Mouse (Mus musculus) intestine, embryonic 16.5 days (tissue): Measurements from ENCODE around the gene Calhm6. TPM values are rescaled to one million over a fixed set of nuclear protein-coding genes. Genes with fewer than 3 reads are reported as not detected.

ENCODE experiments used
- ATAC-seq: fragments of 200-750 bp; cut with Nextera tagmentation; 2 replicates; pipeline ENCODE4 v1.8.0; 2017; ENCODE audit warnings: moderate TSS enrichment, moderate library complexity
- H3K27ac ChIP-seq: fragments of 300-500 bp; sonication (generic); 2 replicates; pipeline ENCODE4 v1.5.1; 2014; ENCODE audit warnings: mild to moderate bottlenecking, low read length
- H3K27me3 ChIP-seq: fragments of 300-500 bp; sonication (generic); replicated peaks from 2 replicates; pipeline ENCODE4 v1.6.1; 2014; ENCODE audit warnings: low read length, control low read depth, mixed read lengths; ENCODE audit not compliant: control insufficient read depth, insufficient read depth
- H3K36me3 ChIP-seq: fragments of 300-500 bp; sonication (generic); 2 replicates; pipeline ENCODE4 v1.6.1; 2014; ENCODE audit warnings: low read length, control low read depth; ENCODE audit not compliant: control insufficient read depth, insufficient read depth
- H3K4me1 ChIP-seq: fragments of 300-500 bp; sonication (generic); 2 replicates; pipeline ENCODE4 v1.6.1; 2014; ENCODE audit warnings: low read length, control low read depth, mixed read lengths; ENCODE audit not compliant: control insufficient read depth, insufficient read depth
- H3K4me2 ChIP-seq: fragments of 300-500 bp; sonication (generic); 2 replicates; pipeline ENCODE4 v1.6.1; 2014; ENCODE audit warnings: low read depth, low read length, control low read depth
- H3K4me3 ChIP-seq: fragments of 300-500 bp; sonication (generic); 2 replicates; pipeline ENCODE4 v1.5.1; 2014; ENCODE audit warnings: mild to moderate bottlenecking, low read length
- H3K9ac ChIP-seq: fragments of 300-500 bp; sonication (generic); 2 replicates; pipeline ENCODE4 v1.6.1; 2014; ENCODE audit warnings: low read depth, low read length
- H3K9me3 ChIP-seq: fragments of 300-500 bp; sonication (generic); 2 replicates; pipeline ENCODE4 v1.6.1; 2016; ENCODE audit warnings: low read length, control low read depth; ENCODE audit not compliant: control insufficient read depth
- WGBS: fragments of 180-500 bp; shearing (Covaris S2); extraction: QIAGEN DNeasy Blood & Tissue Kit; methylation state at CpG from one replicate; pipeline ENCODE4 v1.1.7; 2014; 5-methylcytosine and 5-hydroxymethylcytosine counted together
- polyA plus RNA-seq: library from polyadenylated mRNA; unstranded; fragments of >200 nt; fragmentation: Nextera tagmentation; extraction: Ambion mirVana; gene quantifications from 2 replicates; pipeline ENCODE4 v1.2.1, GENCODE M21; 2015

Gene Calhm6
- polyA plus RNA-seq, result 1.4 and 1.7 TPM in 2 replicates

DNA sequence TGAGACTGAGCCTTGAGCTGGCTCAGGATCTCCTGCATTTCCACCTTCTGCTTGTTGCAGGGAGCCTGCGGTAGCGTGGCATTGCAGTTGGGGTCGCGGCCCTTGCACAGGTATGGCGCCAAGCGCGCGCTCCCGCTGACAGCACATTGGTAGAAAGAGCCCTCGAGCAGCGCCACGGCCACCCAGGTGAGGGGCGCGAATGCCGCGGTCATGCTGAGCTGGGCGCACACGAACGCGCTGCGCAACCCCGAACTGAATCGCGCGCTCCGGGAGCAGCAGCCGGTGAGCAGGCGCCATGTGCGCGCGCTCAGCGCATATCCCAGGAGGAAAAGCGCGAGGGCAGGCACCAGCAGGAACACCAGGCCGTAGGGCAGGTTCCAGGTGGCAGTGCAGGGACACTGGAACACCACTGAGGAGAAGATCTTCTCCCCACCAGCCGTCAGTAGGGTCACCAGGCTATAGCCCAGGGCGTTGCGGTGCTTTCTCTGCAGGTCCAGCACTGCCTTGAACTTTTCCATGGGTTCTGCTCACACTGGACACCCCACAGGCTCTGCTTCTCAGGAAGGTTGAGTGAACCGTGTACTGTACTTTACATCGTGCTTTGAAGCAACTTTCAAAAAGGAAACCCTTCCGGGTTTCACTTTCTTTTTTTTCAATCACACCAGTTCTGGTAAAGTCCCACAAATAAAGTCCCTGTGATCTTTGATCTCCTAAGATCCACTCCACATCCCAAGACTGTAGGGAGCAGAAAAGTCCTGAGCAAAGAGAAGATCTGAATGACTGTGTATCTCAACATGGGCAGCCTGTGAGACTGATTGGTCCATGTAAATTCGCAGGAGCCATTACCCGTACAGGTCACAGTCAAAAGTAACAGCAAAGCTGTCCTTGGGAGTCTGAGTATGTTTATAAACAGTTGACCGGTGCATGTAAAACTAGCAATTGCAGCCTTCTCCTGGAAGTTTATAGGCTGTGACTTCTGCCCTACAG lies at the start of gene Calhm6:
Gene Calhm6, minus strand, starts transcription at position 593 of the 987 bp plus-strand sequence.
- ATAC-seq, result peak; percentile 89
- H3K4me1 ChIP-seq, result no peaks in the 10 kb centered on the region; the same call in 1 of the 2 replicates
- 16% methylated on average over 44 of the region's 44 CpGs for WGBS

GRCm38 (mm10) chr10:34175870-34176606 lies 48.3 kb upstream of the Calhm6 start:
- no peak for ATAC-seq
- Histone ChIP-seq H3K36me3 (no peaks in the 10 kb centered on the region), H3K9me3 (no peaks in the 10 kb centered on the region), H3K4me3 (no peak overlapping the region), H3K9ac (no peak overlapping the region), H3K27me3 (no peaks in the 10 kb centered on the region), H3K4me1 (no peaks in the 10 kb centered on the region), H3K27ac (0 out of 2 replicates have a peak overlapping the region, but pooled peaks have one; percentile 37), H3K4me2 (no peak overlapping the region)
- 47% methylated on average over 8 of the region's 8 CpGs for WGBS

More for the DNA sequence above, at the start of gene Calhm6:
- Histone ChIP-seq H3K27me3 (no peaks in the 10 kb centered on the region), H3K9ac (peak within 1 kb of the TSS; percentile 64), H3K9me3 (no peaks in the 10 kb centered on the region), H3K36me3 (no peaks in the 10 kb centered on the region), H3K4me2 (peak within 1 kb of the TSS; percentile 97), H3K27ac (no peak within 1 kb of the TSS), H3K4me3 (peak within 1 kb of the TSS; percentile 61)

DNA sequence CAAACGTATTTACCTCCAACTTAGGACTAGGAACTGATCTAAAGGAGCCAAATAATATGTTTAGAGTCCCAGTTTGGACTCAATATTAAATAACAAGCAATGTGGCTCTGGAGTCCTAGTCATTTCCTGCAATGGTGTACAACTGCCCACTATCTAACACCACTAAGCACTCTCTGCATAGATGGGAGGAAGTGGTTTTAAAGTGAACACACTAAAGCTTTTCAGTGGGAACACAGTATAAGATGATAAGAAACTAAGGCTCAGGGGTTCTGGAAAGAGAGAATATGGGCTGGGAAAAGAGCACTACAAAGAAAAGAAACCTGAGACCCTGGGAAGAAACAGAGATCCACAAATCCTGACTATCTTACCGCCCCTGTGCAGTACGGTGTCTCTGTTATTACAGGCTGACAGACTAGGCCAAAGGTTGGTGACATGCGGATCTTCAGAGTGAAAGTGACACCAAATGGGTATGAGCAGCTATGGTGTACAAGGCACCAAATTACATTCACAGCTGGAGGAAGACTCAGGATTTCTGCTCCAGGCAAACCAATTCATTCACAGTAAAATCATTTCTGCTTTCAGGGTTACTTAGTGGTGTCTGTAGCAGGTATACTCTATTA lies 45.0 kb upstream of the Calhm6 start:
- ATAC-seq, result no peak
- H3K4me1 ChIP-seq, result no peaks in the 10 kb centered on the region
- H3K36me3 ChIP-seq, result no peaks in the 10 kb centered on the region
- H3K4me3 ChIP-seq, result no peak overlapping the region
- no peak overlapping the region for H3K4me2 ChIP-seq
- H3K27me3 ChIP-seq, result no peaks in the 10 kb centered on the region
- 74% methylated on average over 4 of the region's 4 CpGs for WGBS
- H3K9me3 ChIP-seq, result no peaks in the 10 kb centered on the region
- H3K9ac ChIP-seq, result no peak overlapping the region
- H3K27ac ChIP-seq, result no peak overlapping the region

GRCm38 (mm10) chr10:34171660-34172059 lies 43.9 kb upstream of the Calhm6 start:
- H3K27ac ChIP-seq, result no peak overlapping the region
- H3K27me3 ChIP-seq, result no peaks in the 10 kb centered on the region
- no peak overlapping the region for H3K9ac ChIP-seq
- no peak for ATAC-seq
- no peaks in the 10 kb centered on the region for H3K9me3 ChIP-seq
- no peak overlapping the region for H3K4me3 ChIP-seq
- no peaks in the 10 kb centered on the region for H3K4me1 ChIP-seq
- 82% methylated on average over 4 of the region's 4 CpGs for WGBS
- no peak overlapping the region for H3K4me2 ChIP-seq
- no peaks in the 10 kb centered on the region for H3K36me3 ChIP-seq

GRCm38 (mm10) chr10:34171191-34171590 lies 43.4 kb upstream of the Calhm6 start:
- no peak for ATAC-seq
- H3K4me3 ChIP-seq, result no peak overlapping the region
- H3K9ac ChIP-seq, result no peak overlapping the region
- H3K9me3 ChIP-seq, result no peaks in the 10 kb centered on the region
- no peaks in the 10 kb centered on the region for H3K36me3 ChIP-seq
- no peaks in the 10 kb centered on the region for H3K4me1 ChIP-seq
- 91% methylated on average over 3 of the region's 3 CpGs for WGBS
- H3K4me2 ChIP-seq, result no peak overlapping the region
- H3K27ac ChIP-seq, result no peak overlapping the region
- H3K27me3 ChIP-seq, result no peaks in the 10 kb centered on the region

DNA sequence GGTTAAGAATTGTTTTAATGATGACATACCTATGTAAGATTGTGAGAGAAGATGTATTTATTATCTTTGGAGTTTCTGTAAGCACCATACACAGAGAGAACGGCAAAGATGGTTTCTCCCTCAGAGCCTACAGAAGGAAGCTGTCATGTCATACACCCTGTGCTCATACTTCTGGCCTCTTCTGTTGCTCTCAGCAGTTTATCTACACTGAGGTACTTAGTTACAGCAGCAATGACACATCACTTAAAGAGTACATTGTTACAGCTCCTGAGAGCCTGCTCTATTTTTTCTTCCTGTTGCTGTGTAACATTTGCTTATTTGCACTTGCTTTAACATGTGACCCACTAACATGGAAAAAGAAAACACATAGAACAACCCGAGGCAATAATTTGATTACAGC lies 39.2 kb upstream of the Calhm6 start:
- Histone ChIP-seq H3K27me3 (no peaks in the 10 kb centered on the region), H3K4me2 (no peak overlapping the region), H3K36me3 (0 out of 2 replicates have a peak, but pooled peaks cover 2% of the 10 kb centered on the region), H3K4me1 (no peaks in the 10 kb centered on the region), H3K9me3 (no peaks in the 10 kb centered on the region), H3K27ac (no peak overlapping the region), H3K4me3 (no peak overlapping the region), H3K9ac (no peak overlapping the region)
- WGBS, result 78% methylated on average over 2 of the region's 2 CpGs
- no peak for ATAC-seq

DNA sequence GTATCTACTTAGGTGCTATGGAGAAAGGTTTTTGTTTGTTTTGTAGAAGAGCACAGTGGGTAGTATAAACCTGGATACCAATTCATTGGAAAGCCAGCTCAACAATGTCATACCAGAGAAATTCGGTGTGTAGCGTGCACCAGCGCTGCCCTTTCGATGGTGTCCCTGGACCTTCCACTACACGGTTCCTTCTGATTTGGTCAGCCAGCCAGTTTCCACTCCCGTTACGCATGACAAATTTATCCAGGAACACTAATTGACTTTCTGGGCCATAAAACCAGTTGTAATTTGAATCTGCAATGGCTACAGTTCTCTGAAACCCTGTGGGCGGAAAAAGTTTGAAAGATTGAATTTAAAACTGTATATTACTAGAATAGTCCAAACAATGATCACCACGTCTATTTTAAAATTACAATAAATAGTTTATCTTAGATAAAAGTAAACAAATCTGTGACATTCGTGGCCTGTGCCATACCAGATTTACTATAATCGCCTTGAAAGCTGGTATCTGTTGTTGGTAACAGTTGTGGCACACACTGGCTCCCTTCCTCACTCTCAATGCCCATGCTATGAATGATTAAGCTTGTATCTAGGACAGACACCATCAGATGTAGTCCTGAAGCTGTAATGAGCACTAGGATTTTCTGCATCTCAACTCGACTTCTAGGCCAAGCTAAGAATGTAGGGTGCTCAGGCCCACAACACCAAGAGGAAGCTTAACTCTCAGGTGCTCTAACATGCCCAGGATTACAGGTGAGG lies 28.2 kb upstream of the Calhm6 start:
- Histone ChIP-seq H3K4me3 (no peak overlapping the region), H3K9me3 (no peaks in the 10 kb centered on the region), H3K4me2 (no peak overlapping the region), H3K9ac (no peak overlapping the region), H3K36me3 (no peaks in the 10 kb centered on the region), H3K27ac (no peak overlapping the region), H3K27me3 (no peaks in the 10 kb centered on the region), H3K4me1 (no peaks in the 10 kb centered on the region)
- WGBS, result 74% methylated on average over 12 of the region's 12 CpGs
- no peak for ATAC-seq

GRCm38 (mm10) chr10:34151827-34152226 lies 24.0 kb upstream of the Calhm6 start:
- H3K4me3 ChIP-seq, result no peak overlapping the region
- no peak for ATAC-seq
- no peaks in the 10 kb centered on the region for H3K4me1 ChIP-seq
- H3K27ac ChIP-seq, result no peak overlapping the region
- no peaks in the 10 kb centered on the region for H3K36me3 ChIP-seq
- H3K27me3 ChIP-seq, result no peaks in the 10 kb centered on the region
- H3K9me3 ChIP-seq, result no peaks in the 10 kb centered on the region
- no peak overlapping the region for H3K4me2 ChIP-seq
- 83% methylated on average over 3 of the region's 3 CpGs for WGBS
- no peak overlapping the region for H3K9ac ChIP-seq
